Mouse (Mus musculus): ENCODE measurements around the gene Zfp507.

Gene Zfp507

GRCm38 (mm10) chr7:35782252-35782651 is 20.6 kb downstream of the Zfp507 start:
- no peak for DNase-seq (ENCODE audit: low read depth, low spot score)

DNA sequence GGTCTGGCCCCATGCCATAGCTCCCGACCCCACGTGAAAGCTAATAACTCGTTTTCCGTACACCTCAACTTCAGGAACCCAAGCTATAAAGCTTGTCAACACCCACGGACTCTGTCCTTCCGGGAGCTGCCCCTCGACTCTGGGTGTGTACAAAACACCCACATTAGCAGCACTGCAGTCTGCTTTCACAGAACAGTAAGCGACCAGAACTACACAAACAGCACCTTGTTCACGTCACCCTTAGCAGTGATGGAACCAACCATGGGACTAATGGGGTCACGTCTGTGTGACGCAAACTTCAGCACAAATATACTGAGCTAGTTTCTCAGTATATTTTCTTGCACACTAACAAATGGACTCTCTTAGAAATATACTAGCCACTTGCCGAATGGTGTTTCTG is 28.7 kb downstream of the Zfp507 start:
- no peak for DNase-seq (ENCODE audit: low read depth, low spot score)

GRCm38 (mm10) chr7:35772347-35772746 is 30.5 kb downstream of the Zfp507 start:
- DNase-seq (ENCODE audit: low read depth, low spot score) = no peak

DNA sequence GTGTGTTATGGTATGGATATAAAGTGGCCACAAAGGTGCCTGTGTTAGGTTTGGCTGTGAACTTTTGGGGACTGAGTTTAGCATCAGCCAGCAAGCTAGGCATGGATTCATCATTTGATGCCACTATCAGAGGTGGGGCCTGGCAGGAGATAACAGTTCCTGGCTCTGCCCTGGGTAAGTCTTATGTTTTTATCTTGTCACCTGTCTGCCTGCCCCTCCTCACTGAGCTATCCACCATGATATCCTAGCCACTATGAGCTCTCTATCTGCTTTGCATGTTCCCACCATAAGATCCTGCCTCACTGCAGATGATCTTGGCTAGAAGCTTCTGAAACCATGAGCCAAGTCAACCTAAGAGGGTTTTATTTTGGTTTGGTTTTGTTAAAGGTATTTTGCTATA is 31.7 kb downstream of the Zfp507 start:
- DNase-seq (ENCODE audit: low read depth, low spot score) = no peak

- no peak for DNase-seq (ENCODE audit: low read depth, low spot score)
These were observed 32.7 kb downstream of the Zfp507 start for GRCm38 (mm10) chr7:35770122-35770521.

- DNase-seq (ENCODE audit: low read depth, low spot score) = no peak
These were observed 38.3 kb downstream of the Zfp507 start for GRCm38 (mm10) chr7:35764461-35764860.

DNA sequence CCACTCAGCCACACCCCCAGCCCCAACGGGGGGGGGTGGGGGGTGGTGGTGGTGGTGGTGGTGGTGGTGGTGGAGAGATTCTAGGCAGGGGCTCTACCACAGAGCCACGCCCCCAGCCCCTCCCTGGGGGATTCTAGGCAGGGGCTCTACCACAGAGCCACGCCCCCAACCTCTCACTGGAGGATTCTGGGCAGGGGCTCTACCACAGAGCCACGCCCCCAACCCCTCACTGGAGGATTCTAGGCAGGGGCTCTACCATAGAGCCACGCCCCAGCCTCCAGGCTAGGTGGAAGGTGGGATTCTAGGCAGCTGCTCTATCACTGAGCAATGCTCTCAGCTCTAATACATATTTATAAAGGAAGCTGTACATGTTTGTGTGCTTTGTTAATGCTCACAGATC is 41.0 kb downstream of the Zfp507 start:
- no peak for DNase-seq (ENCODE audit: low read depth, low spot score)

GRCm38 (mm10) chr7:35759602-35760001 is 43.2 kb downstream of the Zfp507 start:
- DNase-seq (ENCODE audit: low read depth, low spot score) = peak; percentile 37

- peak; percentile 31 for DNase-seq (ENCODE audit: low read depth, low spot score)
These were observed 46.0 kb downstream of the Zfp507 start for GRCm38 (mm10) chr7:35756510-35757440.

GRCm38 (mm10) chr7:35754886-35755168 is 48.0 kb downstream of the Zfp507 start:
- DNase-seq (ENCODE audit: low read depth, low spot score) = no peak

DNA sequence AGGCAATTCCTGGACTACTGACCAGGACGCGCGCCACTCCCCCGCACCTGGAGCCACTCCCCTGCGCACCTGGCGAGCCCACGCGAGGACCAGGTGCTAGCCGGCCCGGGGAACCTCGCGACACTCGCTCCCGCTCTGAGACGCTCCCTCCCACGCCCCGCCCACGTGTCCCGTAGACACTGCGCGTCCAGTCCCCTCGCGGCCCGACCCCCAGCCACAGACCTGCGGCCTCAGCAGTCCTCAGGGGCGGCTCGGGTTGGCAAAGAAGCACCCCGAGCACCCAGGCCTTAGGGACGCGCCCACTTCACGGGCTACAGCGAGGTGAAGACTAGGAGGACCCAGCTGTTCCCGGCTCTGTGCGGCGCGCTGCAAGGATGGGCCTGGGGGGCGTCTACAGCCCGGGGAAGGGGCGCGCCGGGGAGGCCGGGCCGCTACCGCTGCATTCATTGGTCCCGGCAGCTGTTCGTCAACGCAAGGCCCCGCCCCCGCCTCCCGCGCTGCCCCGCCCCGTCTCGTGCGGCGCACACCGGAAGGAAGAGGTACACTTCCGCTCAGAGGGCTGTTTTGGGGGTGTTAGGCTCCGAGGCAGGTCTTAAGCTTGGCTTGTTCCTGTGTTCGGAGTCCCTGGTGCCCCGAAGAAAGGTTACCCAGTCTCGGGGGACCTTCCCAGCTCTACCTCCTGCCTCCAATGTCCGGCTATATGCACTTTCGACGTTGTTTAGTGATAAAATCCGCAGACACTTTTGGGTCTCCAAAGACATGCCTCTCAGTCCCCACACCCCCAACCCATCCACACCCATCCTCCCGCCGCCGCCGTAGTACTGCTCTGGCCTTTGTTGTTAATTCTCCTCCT is 48.5 kb downstream of the Zfp507 start, which contains the start of gene Dpy19l3:
Gene Dpy19l3 (minus strand): TSS at position 422 of the 853 bp plus-strand sequence.
- DNase-seq (ENCODE audit: low read depth, low spot score) = peak; percentile 57

GRCm38 (mm10) chr7:35753319-35754032 is 49.3 kb downstream of the Zfp507 start:
- peak; percentile 34 for DNase-seq (ENCODE audit: low read depth, low spot score)

DNA sequence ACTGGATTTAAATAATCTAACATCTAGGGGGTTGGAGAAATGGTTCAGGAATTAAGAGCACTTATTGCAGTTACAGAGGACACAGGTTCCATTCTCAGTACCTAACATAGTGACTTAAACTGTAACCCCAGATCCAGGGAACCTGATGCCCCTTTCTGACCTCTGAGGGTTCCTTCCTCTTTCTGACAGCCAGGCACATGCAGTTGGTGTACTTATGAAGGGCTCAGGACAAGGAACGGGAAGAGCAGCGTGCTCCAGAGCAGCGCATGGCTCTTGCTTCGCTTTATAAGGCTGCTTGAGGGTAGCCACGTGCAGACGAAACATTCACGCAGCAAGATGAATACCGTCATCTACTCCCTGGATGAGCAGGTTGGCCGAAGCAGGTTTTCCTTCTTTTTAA is 51.9 kb downstream of the Zfp507 start:
- DNase-seq (ENCODE audit: low read depth, low spot score) = no peak

- no peak for DNase-seq (ENCODE audit: low read depth, low spot score)
These were observed 55.3 kb downstream of the Zfp507 start for GRCm38 (mm10) chr7:35747397-35747964.

DNA sequence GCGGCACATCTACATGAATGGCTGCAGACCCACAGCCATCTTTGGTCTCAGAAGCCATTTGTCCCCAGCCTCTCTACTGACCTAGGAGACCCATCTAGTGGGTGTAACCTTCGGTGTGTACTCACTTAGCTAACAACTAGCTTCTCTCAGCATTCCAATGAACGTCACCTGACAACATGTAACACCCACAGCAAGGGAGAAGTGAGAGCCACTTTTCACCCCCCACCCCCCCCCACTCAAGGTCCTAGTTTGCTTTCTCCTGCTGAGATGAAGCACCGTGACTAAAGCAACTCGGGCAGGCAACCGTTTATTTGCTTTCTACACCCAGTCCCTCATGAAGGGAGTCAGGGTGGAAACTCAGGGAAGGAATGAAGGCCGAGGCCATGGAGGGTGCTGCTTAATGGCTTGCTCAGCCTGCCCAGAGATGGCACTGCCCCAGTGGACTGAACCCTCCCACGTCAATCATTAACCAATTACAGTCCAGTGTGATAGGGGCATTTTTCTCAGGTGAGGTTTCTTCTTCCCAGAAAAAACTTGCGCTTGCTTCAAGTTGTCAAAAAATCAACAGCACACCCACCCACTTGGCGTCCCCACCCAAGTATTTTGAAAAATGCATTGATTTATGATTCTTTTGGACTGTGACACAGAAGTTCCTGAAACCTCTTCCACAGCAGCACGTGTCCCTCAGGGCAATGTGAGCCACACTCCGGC is 56.0 kb downstream of the Zfp507 start:
- DNase-seq (ENCODE audit: low read depth, low spot score) = no peak

DNA sequence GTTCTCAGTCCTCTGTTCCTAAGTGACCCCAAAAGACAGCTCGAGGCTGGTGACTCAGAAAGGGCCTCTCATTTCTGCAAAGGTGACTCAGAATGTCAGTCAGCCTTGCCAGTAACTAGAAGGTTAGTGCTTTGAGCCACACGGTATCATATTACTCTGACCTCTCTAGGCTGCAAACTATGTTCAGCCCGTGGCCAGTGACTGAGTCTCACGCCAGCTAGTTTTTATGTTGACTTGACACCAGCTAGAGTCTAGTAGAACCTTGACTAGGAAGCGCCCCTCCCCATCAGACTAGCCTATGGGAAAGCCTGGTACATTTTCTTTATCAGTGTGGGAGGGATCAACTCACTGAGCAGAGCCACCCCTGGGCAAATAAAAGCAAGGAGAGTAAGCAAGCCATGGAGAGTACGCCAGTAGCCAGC is 57.5 kb downstream of the Zfp507 start:
- DNase-seq (ENCODE audit: low read depth, low spot score) = peak; percentile 90

- DNase-seq (ENCODE audit: low read depth, low spot score) = peak; percentile 2
These were observed 58.0 kb downstream of the Zfp507 start for GRCm38 (mm10) chr7:35744771-35745170.

DNA sequence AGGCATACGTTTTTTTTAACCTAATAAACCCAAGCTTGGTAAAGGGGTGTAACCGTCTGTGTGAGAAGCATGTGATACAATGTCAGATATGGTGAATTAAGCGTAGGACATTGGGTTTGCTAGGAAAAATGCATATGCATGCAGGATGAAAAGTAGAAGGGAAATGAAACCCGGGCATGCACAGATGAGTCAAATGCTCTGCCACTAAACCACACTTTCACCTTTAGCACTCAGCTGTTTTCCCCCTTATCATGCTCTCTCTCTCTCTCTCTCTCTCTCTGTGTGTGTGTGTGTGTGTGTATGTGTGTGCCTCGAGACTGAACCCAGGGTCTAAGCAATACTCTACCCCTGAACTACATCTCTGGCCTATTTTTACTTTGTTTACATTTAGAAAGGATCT is 60.5 kb downstream of the Zfp507 start:
- DNase-seq (ENCODE audit: low read depth, low spot score) = peak; percentile 6

DNA sequence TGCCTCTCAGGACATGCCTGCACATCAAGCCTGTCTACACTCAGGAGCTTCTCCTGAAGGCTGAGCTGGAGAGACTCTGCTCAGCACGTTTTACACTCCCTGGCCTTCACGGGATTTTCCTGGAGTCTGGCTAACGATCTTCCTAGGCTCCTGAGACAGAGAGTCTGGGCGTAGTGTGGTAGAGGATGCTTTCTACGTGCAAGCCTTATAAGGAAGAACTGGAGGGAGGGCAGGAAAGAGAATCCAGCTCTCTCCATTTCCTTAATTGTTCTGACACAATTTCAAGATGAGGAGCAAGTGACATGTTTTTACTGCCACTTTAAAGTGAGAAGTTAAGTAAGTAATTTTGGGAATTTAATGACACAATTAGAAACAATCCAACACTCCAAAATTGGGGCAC is 60.9 kb downstream of the Zfp507 start:
- no peak for DNase-seq (ENCODE audit: low read depth, low spot score)

- peak; percentile 52 for DNase-seq (ENCODE audit: low read depth, low spot score)
These were observed 62.1 kb downstream of the Zfp507 start for GRCm38 (mm10) chr7:35740489-35741230.

Data from 3T3-L1 (cell line).